Mouse (Mus musculus) brain, embryonic 14.5 days (tissue): ENCODE measurements at regions not wholly inside any gene's neighbourhood (a gene's known extent, or its start where the extent isn't known, plus 50 kb on each side); places are given as distances from the start of the nearest gene placed in this dataset.

Source experiments
- DNase-seq: peaks from one replicate; pipeline ENCODE4 v3.0.0-alpha.2; 2011; ENCODE audit warnings: low read depth
- CTCF ChIP-seq: fragments of 200-500 bp; IDR thresholded peaks from 2 replicates; pipeline ENCODE4 v1.5.1; 2012; ENCODE audit warnings: inconsistent platforms, mild to moderate bottlenecking, moderate library complexity, borderline replicate concordance; ENCODE audit not compliant: insufficient read depth, insufficient read length; ENCODE audit errors: extremely low read depth
- POLR2A ChIP-seq: fragments of 200-500 bp; IDR thresholded peaks from 2 replicates; pipeline ENCODE4 v1.6.1; 2012; ENCODE audit warnings: mild to moderate bottlenecking, inconsistent platforms, borderline replicate concordance; ENCODE audit not compliant: poor library complexity, insufficient read depth, insufficient read length, severe bottlenecking; ENCODE audit errors: extremely low read depth

GRCm38 (mm10) chr13:102070740-102071139 lies 302.7 kb upstream of the Pik3r1 start:
- no peak for DNase-seq
- TF ChIP-seq CTCF (no peak), POLR2A (no peak)

- TF ChIP-seq CTCF = no peak
- TF ChIP-seq POLR2A = no peak
- no peak for DNase-seq
Measured at GRCm38 (mm10) chr13:102072366-102072765, 304.3 kb upstream of the Pik3r1 start.

- TF ChIP-seq CTCF (no peak), POLR2A (no peak)
- DNase-seq = no peak
Measured at GRCm38 (mm10) chr13:102087766-102088165, 319.7 kb upstream of the Pik3r1 start.

GRCm38 (mm10) chr13:102089551-102089950 lies 321.5 kb upstream of the Pik3r1 start:
- TF ChIP-seq CTCF (no peak), POLR2A (no peak)
- peak; percentile 14 for DNase-seq

- no peak for DNase-seq
- TF ChIP-seq POLR2A (no peak), CTCF (no peak)
Measured at GRCm38 (mm10) chr13:102094193-102094592, 326.2 kb upstream of the Pik3r1 start.

- DNase-seq = peak; percentile 17
- TF ChIP-seq CTCF = no peak
- TF ChIP-seq POLR2A = no peak
Measured at GRCm38 (mm10) chr13:102103161-102103560, 335.1 kb upstream of the Pik3r1 start.

- TF ChIP-seq CTCF = no peak
- no peak for TF ChIP-seq POLR2A
Measured at GRCm38 (mm10) chr13:102106188-102106587, 338.2 kb upstream of the Pik3r1 start.

DNA sequence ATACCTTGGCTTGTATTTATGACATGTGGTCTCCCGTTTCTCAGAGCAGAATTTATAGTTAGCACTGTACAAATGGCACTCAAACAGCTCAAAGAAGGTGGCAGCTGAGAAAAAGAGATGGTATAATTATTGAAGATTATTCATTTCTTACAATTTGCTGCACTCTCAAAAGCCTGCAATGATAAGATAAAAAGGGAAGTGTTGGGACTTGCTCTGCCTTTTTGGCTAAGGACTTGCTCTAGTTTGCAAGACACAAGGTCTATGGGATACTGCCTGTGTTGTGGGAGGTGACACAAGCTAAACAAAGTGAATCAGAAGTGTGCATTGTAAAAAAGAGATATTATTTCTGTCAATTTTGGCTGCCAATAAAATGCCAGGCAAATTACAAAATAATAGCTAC lies 340.2 kb upstream of the Pik3r1 start:
- no peak for DNase-seq
- no peak for TF ChIP-seq POLR2A
- no peak for TF ChIP-seq CTCF

More at GRCm38 (mm10) chr13:102106188-102106587, 338.2 kb upstream of the Pik3r1 start:
- DNase-seq = no peak

- TF ChIP-seq POLR2A (no peak), CTCF (no peak)
- peak; percentile 60 for DNase-seq
Measured at GRCm38 (mm10) chr13:102108916-102109315, 340.9 kb upstream of the Pik3r1 start.

GRCm38 (mm10) chr13:102113941-102114340 lies 345.9 kb upstream of the Pik3r1 start:
- TF ChIP-seq CTCF (no peak), POLR2A (no peak)
- DNase-seq = no peak

DNA sequence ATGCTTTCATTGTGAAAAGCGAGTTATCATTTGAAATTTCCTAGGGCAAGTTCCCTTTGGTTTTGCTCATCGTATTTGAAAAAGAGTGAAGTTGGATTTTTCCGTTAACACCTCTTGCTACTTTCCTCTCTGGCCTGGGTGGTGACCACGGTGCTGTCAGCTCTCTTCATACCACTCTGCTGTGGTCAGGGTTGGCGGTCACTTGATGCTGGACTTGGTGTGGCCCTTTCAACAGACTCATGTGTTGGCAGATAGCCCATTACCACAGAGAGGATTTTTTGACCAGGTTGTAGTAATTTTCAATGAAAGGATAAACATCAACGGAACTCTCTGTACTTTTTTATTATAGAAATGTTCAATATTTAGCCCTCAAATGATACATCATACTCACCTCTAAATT lies 354.3 kb upstream of the Pik3r1 start:
- TF ChIP-seq POLR2A = no peak
- TF ChIP-seq CTCF = no peak
- no peak for DNase-seq

DNA sequence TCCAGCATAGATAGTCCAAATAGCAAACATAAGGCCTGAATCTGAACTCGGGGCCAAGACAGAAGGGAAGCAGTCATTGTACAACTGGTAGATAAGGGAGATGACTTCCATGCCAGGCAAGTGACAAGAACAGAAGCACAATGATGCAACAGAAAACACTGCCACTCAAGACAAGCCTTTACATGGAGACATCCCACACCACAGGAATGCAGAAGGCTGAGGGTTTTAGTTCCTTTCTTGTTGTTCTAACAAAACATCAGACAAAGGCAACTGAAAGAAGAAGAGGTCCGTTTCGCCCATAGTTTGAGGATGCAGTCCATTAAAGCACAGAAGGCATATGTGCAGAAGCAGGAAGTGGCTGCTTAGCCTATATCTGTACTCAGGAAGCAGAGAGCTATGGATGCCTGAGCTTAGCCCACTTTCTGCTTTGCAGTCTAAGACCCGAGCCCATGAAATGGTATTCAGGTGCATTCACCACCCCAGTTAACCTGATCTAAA lies 360.0 kb upstream of the Pik3r1 start:
- no peak for DNase-seq
- TF ChIP-seq POLR2A = no peak
